Mouse (Mus musculus) adrenal gland, adult 8-10 months (tissue): ENCODE data around the gene Vasp. TPM values are rescaled to one million over a fixed set of nuclear protein-coding genes. Genes with fewer than 3 reads are reported as not detected.

ENCODE experiments used
- DNase-seq: peaks from one replicate; pipeline ENCODE4 v3.0.0; 2022
- total RNA-seq, 4 experiments: library from RNA; stranded (reverse); gene quantifications; 2 replicates each; pipeline ENCODE4 v1.2.4; 2022

The Vasp gene
- total RNA-seq, 4 experiments from 2014 or later = 44.8 to 70.6 (median 59.1) TPM

DNA sequence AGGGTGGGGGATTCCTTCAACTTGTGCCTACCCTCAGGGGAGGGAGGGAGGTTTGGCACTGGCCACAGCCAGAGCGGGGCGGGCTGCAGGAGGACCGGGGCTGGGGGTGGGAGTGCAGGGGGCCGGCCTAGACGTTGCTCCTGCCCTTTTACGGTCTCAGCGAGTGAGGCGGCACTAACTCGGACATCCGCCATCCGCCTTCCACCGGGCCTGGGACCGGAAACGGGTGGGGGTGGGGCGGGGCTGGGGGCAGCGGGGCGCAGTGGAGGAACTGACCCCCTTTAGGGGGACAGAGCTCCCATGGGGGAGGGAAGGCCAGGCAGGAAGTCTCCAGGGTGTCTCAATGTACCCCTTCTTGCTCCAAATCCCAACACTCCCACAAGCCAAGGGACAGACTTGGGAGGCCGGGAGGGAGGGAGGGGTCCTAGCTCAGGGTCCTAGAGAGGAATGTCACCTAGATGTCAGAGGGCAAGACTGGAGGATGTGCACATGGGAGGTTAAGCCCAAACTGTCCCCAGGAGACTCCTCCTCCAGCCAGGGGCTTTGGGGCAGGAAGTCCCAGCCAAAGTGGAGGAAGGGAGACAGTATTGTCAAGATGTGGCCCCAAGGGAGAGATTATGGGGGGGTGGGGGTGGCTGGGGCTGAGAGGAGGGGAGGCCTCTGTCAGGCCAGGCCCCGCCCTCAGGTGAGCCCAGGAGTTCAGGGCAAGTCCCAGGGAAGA, 1.7 kb downstream of the Vasp start:
- no peak for DNase-seq

DNA sequence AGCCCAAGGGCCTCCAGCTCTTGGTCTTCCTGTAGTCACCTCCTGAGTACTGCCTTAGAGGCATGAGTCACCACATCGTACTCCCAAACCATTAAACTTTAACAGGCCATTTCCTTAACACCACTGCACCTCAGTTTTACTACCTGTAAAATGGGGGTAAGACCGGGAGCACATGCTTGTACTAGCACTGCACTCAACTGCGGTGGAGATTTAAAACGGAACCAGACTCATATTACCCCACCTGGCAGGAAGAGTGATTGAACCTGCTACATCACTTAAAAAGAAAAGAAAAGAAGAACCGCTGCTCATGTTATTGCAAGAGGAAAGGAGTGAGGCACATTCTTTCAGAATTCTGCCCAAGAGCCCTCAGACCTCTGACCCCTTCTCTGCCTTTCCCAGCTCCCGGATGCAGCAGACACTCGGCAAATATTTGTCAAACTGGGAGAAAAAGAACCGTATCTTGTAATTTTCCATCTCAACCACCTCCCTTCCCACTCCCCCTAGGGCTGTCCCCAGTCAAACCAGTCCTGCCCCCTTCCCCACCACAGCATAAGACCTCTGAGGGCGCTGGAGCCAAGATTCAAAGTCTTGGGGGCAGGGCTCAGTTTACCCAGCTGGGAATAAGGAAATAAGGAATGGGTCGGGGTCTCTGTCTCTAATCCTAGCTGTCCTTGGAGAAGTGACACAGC, 2.5 kb downstream of the Vasp start:
- no peak for DNase-seq

DNA sequence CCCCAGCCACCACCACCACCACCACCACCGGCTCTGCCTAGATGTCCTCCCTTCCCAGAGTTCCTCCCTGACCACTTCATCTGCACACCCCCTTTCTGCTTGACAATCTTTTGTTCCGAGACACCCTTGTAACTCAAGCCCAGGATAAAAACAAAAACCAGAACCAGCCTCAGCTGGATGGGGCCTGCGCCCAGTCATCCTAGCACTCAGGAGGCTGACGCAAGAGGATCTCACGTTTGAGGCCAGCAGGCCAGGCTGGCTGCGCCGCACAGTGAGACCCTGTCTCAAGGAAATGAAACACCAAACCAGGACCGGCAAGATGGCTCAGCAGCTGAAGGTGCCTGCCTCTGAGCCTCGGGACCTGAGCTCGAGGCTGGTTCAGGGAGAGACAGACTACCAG, 4.6 kb downstream of the Vasp start:
- no peak for DNase-seq

DNA sequence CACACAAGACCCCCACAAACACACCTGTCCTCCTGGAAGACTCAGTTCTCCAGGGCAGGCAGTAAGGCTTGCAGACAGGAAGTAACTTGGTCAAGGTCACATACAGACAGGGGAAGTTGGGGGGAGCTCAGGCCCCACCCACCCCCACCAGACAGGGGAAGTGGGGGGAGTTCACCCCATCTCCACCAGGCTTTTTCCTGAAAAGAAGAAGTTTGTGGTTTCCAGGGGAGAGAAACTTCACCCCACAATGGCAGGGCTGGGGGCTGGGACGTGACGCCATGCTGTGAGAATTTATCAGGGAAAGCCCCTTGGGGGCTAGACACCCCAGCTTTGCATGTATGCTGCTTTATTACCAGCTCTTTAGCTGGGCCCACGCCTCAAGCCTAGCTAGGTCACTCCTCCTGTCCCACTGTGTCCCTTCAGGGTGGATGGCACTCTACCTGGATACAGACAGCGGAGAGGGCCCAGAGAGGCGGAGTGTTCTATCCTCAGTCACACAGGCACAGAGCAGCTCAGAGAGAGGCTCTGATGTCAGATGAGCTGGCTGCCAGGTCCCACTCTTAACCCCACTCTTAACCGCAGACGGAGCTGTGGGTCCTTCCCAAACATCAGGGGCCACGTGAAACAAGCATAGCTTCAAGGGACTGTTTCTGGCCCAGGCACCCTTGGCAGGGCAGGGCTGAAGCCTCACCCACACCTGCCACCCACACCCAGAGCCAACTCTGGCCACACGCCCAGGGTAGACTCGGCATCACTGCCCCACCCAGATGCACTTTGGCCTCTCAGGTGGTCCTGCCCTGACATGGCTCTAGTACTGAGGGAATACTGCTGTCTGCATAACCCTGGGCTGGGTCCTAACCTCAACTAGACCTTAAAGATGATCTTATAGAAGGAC, 5.4 kb downstream of the Vasp start:
- no peak for DNase-seq

DNA sequence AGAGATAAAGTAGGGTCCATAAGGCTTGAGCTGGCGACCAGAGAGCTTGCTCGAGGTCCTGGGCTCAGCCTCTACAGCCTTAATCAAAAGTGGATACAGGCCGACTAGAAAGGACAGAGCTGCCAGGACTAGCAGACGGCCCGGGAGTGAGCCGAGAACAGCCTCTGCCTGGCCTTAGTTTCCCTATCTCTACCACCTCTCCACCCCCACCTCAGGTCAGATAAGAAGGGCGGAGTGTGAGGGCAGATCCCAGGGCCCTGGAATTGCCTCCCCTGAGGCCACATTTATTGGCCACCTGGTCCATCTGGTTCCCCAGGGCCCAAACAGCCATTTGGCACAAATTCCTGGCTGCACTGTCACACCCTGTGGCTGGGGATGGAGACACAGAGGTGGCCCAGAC, 6.5 kb downstream of the Vasp start:
- DNase-seq = no peak

GRCm38 (mm10) chr7:19258336-19258735, 13.3 kb downstream of the Vasp start:
- no peak for DNase-seq

- peak; percentile 63 for DNase-seq
These were observed 14.1 kb downstream of the Vasp start for GRCm38 (mm10) chr7:19257390-19258022.

DNA sequence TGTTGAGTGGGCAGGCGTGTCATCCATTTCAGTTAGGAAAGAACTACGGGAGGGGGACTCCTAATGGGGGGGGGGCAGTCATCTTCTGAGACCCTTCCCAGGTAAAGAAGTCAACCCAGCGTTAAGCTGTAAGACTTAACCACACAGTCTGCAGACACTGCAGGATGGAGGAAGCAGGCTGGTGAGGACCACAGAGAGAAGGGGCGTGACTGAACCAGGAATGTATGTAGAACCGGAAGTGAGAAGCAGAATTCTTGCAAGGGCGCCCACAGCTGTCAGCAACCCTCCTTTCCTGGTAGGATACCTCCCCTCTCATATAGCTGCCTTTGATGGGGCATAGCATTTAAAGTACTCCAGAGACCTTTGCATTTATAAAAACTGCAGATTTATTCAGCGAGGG, 15.1 kb downstream of the Vasp start:
- DNase-seq = no peak

GRCm38 (mm10) chr7:19255395-19255794, 16.2 kb downstream of the Vasp start:
- DNase-seq = no peak

GRCm38 (mm10) chr7:19253437-19253836, 18.2 kb downstream of the Vasp start:
- no peak for DNase-seq

DNA sequence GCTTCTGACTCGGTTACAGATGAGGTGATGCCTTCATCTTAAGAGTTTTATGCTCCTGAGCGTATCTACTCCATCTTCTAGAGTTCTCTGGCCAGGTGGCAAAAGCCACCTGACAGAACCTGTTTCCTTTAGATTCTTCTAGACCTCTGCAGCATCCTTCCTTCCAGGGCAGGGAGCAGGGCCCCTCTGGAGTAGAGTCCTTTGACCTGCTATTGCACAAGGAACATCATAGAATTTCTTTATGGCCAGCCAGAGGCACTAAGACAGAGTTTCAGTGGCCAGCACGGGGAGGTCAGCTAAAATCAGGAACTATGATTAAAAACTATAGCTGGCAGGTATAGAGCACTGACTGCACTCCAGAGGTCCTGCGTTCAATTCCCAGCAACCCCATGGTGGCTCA, 19.5 kb downstream of the Vasp start:
- no peak for DNase-seq

- DNase-seq = no peak
These were observed 24.1 kb downstream of the Vasp start for GRCm38 (mm10) chr7:19247511-19247910.

GRCm38 (mm10) chr7:19246855-19247254, 24.8 kb downstream of the Vasp start:
- no peak for DNase-seq

- DNase-seq = peak; percentile 75
These were observed 26.5 kb downstream of the Vasp start for GRCm38 (mm10) chr7:19245083-19245482.

- no peak for DNase-seq
These were observed 27.8 kb downstream of the Vasp start for GRCm38 (mm10) chr7:19243858-19244257.

DNA sequence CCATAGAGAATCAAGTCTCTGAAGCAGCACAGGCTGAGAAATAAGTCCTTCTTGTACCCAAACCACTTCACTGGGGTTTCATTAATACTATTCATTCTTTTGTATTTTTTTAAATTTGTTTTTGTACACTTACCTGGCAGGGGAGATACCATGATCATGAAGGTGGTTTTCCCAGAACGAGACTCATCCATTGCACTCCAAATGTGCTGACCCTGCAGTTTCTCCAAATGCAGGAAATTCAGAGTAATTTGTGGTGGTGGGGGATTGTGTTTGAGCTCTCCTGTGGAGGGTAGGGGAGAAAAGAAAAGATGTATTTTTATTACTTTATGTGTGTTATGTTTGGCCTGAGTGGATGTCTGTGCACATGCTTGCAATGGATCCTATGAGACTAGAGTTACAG, 29.6 kb downstream of the Vasp start:
- DNase-seq = no peak

- DNase-seq = no peak
These were observed 30.6 kb downstream of the Vasp start for GRCm38 (mm10) chr7:19240905-19241463.

DNA sequence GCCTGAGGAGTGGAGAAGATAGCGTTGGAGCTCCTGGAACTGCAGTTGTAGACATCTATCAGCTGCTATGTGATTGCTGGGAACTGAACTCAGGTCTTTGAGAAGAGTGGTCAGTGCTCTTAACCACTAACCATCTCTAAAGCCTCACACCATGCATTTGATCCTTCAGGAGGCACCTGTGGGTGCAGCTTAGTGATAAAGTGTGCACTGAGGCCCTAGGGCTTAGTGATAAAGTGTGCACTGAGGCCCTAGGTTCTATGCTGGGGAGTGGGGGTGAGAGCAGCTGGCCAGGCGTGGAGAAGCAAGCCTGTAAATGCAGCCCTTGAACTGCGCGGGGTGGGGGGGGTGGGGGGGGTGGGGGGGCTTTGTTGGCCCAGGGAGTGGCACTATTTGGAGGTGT, 31.6 kb downstream of the Vasp start:
- DNase-seq = no peak

GRCm38 (mm10) chr7:19239423-19239822, 32.2 kb downstream of the Vasp start:
- DNase-seq = peak; percentile 83

- DNase-seq = no peak
These were observed 33.3 kb downstream of the Vasp start for GRCm38 (mm10) chr7:19238344-19238743.

DNA sequence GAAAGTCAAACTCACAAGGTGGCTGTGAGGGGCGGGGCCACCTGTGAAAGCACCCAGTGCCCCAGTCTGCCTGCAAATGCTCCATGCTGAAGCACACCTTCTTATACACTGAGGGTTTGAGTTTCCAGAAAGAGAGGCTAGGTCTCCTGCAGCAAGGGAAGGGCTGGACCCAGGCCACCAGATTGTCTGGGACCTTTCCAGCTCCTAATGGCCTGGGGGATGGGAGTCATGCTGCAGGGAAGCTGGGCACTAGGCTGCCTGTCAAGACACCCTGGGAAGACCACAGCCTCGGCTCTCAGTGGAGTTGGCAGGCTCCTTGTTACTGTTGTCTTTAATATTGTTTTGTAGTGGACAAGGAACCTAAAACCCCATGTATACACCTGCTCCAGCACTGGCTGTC, 35.2 kb downstream of the Vasp start:
- DNase-seq = no peak

DNA sequence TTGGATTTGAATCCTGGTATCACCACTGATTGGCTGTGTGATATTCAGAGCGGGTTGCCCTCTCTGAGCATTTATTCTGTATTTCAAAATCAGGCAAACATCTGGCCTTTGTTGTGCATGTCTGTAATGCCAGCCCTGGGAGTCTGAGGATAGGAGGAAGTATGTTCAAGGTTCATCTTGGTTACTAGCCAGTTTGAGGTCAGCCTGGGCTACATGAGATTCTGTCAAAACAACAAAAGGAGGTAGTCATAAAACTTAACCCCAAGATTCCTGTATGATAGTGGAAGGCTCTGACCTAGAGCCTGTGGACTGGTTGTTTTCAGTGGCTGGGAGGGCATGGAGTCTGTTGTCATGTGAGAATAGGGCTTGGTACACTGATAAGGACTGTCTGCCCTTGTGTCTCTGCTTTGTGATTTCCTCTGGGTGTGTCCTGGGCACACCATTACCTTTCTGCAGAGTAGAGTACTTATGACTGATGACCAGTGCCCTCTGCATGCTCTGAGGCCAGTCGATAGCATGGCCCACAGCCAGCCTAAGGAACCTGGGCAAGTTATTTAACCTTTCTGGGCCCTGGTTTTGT, 36.4 kb downstream of the Vasp start:
- no peak for DNase-seq
